Mouse (Mus musculus) kidney, postnatal 36 days (tissue): ENCODE results near the gene Tex37.
A peak's percentile ranks its signal among the peaks of the same experiment; 100 is the strongest.

ENCODE experiments used
- DNase-seq, 2 experiments: peaks; one replicate each; pipeline ENCODE4 v3.0.0; 2021 to 2022; ENCODE audit warnings: mixed read lengths in 2 of 2

Gene Tex37

DNA sequence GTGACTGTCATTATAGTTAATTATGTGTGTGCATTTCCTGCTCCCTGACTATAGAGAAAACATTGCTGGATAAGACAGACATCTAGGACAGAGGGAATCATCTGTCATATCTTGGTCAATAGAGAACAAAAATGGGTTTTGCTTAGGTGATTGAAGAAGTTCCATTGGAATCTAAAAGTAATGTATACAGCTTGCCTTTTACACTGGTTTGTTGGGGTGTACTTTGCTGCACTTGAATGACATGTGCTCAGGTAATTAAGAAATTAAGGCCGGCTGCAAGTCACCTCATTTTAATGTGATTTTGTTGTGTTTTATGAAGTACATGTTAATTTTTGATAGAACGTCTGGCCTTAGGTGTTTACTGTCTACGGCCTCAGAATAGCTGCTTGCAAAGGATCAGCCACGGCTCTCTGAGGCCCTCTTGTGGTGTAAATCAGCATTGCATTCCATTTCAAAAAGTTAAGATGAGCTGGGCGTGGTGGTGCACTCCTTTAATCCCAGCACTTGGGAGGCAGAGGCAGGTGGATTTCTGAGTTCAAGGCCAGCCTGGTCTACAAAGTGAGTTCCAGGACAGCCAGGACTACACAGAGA lies 37.9 kb downstream of the Tex37 start:
- peak; percentile 82 to 87 for DNase-seq

DNA sequence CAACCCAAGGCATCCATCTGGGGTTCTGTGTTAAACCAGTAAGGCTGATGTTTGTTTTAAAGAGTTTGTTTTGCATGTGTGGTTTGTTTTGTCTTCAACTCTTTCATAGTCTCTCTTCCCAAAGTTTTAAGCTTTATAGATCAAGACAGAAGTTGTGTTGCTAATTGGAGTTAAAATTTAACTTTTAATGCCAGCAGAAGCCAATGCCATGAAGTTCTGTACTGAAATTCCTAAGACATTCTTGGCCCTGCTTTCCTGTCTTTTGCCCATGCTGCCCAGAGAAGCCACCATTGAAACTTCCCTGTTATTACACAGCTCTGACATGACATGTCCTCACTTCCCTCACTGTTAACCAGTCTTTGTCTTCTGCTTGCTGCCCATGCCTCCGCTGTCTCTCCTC lies 43.7 kb downstream of the Tex37 start:
- peak in 1 of 2 experiments; percentile 43 for DNase-seq

DNA sequence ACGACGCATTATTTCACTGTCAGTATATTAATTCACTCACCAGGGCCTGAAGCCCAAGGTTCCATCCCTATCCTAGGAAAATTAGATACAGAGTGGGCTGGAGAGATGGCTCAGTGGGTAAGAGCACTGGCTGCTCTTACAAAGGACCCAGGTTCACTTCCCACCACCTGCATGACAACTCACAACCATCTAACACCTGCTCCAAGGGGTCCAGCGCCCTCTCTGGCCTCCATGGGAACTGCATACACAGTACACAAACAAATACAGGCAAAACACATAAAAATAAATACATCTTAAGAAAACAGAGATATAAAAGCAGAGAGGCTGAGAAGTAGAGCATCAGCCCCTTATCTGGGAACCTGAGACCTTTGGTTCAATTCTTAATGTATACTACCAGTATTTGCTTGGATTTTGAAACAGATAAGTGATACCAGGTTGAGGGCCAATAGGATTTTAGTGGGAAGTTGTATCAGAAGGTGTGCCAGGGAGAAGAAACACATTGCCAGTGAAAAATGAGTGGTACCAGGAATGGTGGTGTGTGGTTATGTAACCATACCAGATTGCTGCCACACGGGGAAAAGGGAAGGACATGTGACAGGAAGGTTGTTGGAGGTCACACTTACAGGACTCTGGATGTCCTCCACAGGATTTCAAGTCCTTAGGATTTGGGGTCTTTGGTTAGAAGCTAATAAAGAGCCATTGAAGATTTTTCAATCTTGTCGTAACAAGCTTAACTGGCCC lies 44.5 kb downstream of the Tex37 start:
- peak; percentile 35 to 40 for DNase-seq

- DNase-seq, result no peak
These were observed 46.2 kb downstream of the Tex37 start for GRCm38 (mm10) chr6:70872570-70872969.

DNA sequence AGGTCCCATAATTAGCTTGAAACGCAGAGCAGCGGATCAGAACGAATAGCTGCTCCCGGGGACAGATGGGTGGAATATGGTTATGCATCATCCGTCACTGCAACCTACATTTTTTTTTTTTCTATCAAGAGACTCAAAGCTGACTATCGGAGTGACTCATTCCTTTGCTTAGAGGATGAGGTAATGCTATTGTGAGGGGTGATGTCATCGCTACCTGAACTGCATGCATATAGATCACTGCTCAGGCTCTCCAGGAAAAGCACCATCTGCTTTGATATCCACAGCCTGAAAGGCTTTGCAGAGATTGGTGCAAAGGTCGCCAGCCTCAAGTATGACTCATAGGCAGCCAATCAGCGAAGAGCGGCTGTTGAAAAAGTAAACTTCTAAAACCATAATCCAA lies 46.6 kb downstream of the Tex37 start:
- DNase-seq, result peak in 1 of 2 experiments; percentile 31

DNA sequence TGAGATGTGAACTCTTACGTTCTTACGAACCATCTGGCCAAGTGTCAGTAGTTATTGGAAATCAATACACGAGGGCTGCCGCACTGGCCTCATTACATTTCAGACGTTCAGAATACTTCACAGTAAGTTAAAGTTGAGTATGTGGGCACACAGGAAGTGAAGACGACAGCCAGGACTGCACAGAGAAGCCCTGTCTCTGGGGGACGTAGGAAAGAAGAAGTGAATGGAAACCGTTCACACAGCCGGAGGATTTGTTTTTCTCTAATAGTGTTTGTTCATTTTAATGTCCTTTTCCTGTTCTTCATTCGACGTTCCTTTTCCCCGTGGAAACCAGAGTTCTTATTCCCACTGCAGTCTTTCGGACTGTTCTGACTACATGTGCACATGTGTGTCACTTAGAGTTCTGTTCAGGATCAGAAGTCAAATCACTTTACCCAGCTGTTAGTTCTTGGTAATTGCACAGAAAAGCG lies 47.2 kb downstream of the Tex37 start:
- DNase-seq, result no peak

DNA sequence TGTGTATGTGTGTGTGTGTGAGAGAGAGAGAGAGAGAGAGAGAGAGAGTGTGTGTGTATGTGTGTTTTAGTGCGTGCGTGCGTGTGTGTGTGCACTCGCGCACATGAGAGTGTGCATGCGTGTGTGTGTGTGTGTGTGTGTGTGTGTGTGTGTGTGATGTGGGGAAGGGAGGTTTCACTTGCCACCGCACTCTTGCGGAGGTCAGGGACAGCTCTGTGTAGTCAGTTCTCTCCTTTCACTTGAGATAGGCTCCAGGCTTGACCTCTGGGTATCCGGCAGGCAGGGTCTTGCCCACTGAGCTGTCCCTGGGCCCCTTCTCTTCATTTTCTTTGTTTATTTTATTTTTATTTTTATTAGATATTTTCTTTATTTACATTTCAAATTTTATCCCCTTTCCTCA lies 51.4 kb downstream of the Tex37 start:
- DNase-seq, result no peak

GRCm38 (mm10) chr6:70866761-70867160 lies 52.0 kb downstream of the Tex37 start:
- DNase-seq, result peak; percentile 64 to 71

DNA sequence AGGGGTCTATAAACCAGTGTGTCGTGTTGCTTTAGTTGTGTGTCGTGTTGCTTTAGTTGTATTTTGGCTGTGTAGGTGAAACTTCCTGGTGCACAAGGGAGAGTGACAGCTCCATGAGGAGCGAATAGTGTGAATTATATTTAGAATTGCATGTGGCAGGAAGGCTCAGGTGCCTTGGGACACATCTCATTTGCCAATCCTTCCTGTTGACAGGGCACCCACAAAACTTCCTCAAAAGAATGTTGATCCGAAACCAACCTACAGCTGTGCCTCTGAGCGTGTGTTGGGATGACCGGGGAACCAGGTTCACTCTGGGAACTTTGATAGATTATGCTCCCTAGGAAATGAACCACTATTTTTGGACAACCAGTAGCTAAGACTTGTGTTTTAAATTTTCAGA lies 54.4 kb downstream of the Tex37 start:
- DNase-seq, result no peak
